Mouse (Mus musculus): ENCODE measurements at regions not wholly inside any gene's neighbourhood (a gene's known extent, or its start where the extent isn't known, plus 50 kb on each side); places are given as distances from the start of the nearest gene placed in this dataset.

GRCm38 (mm10) chr3:149444377-149444776 is 454.0 kb upstream of the Adgrl2 start:
- no peak for ATAC-seq (replicated peaks; ENCODE audit: low FRiP score, poor library complexity, severe bottlenecking)

GRCm38 (mm10) chr3:149441227-149441626 is 450.9 kb upstream of the Adgrl2 start:
- no peak for ATAC-seq (replicated peaks; ENCODE audit: low FRiP score, poor library complexity, severe bottlenecking)

- no peak for ATAC-seq (replicated peaks; ENCODE audit: low FRiP score, poor library complexity, severe bottlenecking)
Measured at GRCm38 (mm10) chr3:149437763-149438162, 447.4 kb upstream of the Adgrl2 start.

DNA sequence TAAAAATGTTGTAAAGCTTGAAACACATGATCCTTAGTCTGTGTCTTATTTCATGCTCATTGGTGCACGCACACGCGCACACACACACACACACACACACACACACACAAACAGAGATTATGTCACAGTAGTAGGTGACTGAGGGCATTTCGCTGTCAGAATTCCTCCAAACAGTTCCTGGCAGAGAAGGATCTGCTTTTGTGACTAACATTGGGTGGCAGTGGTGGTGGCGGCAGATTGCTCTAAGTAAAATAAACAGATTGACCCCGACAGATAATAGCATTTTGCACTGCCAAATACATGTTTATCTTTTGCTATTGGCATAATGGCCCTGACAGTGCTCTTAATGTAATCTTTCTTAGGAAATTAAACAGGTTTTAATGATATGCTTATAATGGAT is 446.6 kb upstream of the Adgrl2 start:
- ATAC-seq (replicated peaks; ENCODE audit: low FRiP score, poor library complexity, severe bottlenecking), result no peak

GRCm38 (mm10) chr3:149436420-149436819 is 446.1 kb upstream of the Adgrl2 start:
- ATAC-seq (replicated peaks; ENCODE audit: low FRiP score, poor library complexity, severe bottlenecking), result no peak

DNA sequence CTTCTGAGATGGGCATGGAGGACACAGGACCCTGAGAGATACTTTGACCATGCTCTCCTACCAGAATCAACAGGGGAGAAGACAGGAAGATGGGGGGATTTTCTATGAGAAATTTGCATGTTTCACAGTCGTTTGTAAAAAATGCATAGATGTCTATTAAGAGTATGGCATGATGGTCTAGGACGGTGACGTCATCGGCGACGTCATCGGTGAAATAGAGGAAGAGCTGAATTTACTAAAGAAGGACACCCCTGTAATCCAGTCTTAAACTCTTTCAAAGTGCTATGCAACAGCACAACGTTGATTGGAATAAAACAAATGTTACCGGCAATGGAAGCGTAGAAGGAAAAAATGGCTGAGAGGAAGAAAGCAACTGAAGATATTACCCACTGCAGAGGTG is 441.4 kb upstream of the Adgrl2 start:
- no peak for ATAC-seq (replicated peaks; ENCODE audit: low FRiP score, poor library complexity, severe bottlenecking)

GRCm38 (mm10) chr3:149426023-149426759 is 435.8 kb upstream of the Adgrl2 start:
- no peak for ATAC-seq (replicated peaks; ENCODE audit: low FRiP score, poor library complexity, severe bottlenecking)

GRCm38 (mm10) chr3:149424306-149424705 is 434.0 kb upstream of the Adgrl2 start:
- ATAC-seq (replicated peaks; ENCODE audit: low FRiP score, poor library complexity, severe bottlenecking), result no peak

DNA sequence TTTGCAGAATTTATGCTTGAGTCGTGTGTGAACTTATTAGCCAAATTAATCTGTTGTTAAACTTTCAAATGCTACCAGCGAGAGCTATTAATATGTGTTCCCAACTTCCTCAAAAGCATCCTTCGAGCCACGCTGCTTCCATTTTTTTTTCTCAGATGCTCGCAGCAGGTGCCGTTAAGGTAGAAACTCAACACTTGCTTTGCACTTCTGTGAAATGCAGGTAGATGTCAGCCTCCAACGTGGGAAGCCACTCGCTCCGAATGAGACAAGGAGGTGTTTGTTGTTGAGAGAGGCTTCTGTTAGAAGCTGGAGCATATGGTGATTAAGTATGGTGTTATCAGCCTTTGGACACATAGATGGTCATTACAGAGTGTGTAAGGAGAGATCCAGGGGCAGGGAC is 433.1 kb upstream of the Adgrl2 start:
- ATAC-seq (replicated peaks; ENCODE audit: low FRiP score, poor library complexity, severe bottlenecking), result no peak

GRCm38 (mm10) chr3:149415081-149415480 is 424.7 kb upstream of the Adgrl2 start:
- ATAC-seq (replicated peaks; ENCODE audit: low FRiP score, poor library complexity, severe bottlenecking), result no peak

DNA sequence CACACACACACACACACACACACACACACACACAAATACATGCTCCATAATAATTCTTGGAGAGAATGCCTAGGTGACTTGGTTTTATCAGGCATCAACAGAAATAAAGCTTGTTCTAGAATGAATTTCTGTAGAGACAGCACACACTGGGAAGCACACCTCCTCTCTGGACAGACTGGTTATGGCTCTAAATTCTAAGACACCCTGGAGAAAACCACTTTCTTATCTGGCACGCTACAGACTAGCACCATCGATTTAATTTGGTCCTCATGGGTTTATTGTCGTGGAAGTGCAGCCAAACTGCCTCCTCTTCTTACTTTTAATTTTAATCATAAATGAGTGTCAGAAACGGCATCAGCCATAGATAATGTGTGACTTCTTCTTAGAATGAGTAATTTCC is 422.8 kb upstream of the Adgrl2 start:
- ATAC-seq (replicated peaks; ENCODE audit: low FRiP score, poor library complexity, severe bottlenecking), result no peak

DNA sequence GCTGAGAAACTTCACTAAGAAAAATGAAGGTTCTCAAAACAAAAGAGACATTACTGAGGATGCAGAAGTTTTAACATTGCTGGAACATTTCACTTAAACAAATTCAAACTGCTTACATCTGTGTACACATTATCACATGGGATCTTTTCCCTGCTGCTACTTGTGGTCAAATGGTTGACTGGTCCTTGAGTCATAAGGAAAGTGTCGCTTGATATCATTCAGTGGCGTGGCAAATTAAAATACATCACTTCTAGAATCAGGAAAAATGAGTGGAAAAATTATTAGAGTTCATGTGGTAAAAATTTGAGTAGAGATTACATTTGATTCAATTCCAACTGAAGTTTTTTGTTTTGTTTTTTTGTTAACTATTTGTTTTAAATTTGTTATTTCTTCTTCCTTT is 420.2 kb upstream of the Adgrl2 start:
- ATAC-seq (replicated peaks; ENCODE audit: low FRiP score, poor library complexity, severe bottlenecking), result no peak

DNA sequence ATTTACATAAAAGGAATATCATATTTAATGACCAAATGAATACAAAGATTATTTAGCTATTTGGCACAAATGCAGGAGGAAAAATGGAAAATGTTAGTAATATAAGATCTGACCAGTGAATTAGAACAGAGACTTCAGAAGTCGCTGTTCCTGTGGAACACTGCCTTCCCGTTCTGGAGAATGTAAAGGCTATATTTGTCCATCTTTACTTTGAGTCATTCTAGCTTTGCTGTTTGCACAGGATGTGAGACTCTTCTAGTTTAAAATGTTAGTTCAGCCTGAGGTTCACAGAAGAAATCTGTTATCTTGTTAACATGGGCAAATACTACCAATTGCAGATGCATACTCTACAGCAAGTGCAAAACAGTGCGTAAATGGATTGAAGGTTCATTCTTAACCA is 418.5 kb upstream of the Adgrl2 start:
- ATAC-seq (replicated peaks; ENCODE audit: low FRiP score, poor library complexity, severe bottlenecking), result no peak

GRCm38 (mm10) chr3:149405872-149406271 is 415.5 kb upstream of the Adgrl2 start:
- no peak for ATAC-seq (replicated peaks; ENCODE audit: low FRiP score, poor library complexity, severe bottlenecking)

DNA sequence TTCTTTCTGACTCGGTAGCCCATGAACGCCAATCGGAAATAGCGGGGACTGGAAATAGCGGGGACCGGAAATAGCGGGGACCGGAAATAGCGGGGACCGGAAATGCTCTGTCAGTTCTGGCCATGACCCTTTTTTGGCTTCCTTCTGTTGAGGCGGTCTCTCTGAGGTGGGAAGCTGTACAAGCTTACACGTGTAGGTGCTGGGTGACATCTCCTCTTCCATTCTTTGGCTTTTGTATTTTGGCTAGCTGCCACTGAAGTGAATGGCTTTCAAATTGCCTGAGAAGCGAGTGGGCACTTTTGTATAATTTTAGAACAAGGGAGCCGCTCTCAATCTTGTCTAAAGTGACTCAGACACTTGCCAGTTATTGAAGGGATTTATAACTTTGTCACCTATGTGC is 414.3 kb upstream of the Adgrl2 start:
- ATAC-seq (replicated peaks; ENCODE audit: low FRiP score, poor library complexity, severe bottlenecking), result no peak

DNA sequence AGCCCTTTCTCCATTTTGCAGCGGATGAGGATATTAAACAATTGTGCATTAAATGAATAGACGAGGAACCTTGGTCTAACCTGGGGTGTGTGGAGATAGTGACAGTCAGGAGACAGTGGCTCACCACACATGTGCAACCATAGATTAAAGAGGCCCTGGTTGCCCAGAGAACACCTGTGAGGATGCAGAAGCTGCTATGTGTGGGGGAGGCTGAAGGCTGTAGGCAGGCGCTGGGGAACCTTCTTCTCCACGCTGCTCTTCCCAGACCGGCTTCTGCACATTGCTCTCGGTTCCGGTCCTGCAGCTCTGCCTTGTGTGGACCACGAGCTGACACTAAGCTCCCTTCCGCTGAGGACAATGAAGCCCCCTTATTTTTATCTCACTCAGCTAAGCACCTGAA is 412.1 kb upstream of the Adgrl2 start:
- no peak for ATAC-seq (replicated peaks; ENCODE audit: low FRiP score, poor library complexity, severe bottlenecking)

- ATAC-seq (replicated peaks; ENCODE audit: low FRiP score, poor library complexity, severe bottlenecking), result no peak
Measured at GRCm38 (mm10) chr3:149395082-149395481, 404.7 kb upstream of the Adgrl2 start.

DNA sequence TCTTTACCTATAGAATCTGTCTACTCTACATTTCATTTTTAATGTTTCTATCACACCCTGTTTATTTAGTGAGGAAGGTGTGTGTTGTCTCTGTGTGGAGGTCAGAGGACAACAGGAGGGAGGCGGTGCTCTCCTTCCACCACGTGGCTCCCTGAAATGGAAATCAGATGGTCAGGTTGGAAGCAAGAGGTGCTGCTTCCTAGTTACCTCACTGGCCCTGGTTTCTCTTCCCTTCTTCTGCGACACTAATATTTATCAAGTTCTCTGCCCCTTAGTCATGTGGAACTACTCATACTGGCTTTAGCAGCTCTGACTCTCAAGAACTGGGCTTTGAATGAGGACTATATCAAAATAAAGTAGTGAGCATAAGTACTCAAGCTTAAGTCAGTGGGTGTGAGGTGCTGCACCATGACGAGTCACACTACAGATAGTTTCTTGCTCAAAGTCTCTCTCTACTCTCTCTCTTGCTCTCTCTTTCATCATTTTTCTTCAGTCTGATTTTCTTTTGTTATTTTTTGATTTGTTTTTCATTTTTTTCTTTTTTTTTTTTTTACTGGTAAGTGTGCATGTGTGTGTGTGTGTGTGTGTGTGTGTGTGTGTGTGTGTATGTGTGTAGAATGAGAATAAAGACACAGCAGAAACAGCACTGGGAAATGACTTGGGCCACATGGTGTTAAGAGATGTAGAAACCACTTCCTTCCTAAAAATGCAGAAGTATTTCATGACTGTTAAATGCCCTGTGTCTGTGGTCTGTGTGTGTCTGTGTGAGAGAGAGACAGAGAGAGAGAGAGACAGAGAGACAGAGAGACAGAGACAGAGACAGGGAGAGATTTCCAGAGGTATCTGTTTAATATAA is 403.2 kb upstream of the Adgrl2 start:
- ATAC-seq (replicated peaks; ENCODE audit: low FRiP score, poor library complexity, severe bottlenecking), result no peak

- ATAC-seq (replicated peaks; ENCODE audit: low FRiP score, poor library complexity, severe bottlenecking), result no peak
Measured at GRCm38 (mm10) chr3:149392164-149392563, 401.8 kb upstream of the Adgrl2 start.

DNA sequence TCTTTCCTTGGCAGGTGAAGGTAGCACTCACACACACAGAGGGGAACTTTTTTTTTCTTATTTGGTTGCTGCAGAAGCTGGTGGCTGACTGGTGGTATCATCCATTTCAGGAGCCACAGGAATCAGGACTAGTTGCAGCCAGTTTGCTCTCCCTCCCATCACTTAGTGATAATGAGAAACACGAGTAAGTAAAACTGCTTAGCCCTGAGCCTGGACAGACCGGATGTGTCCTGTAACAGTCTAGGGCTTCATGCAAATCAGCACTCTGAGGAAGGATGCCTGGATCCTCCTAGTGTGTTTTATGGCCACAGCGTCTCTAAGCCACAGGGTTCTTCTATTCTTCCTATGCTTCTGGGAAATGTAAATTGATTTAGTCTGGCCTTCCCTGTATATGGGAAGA is 397.2 kb upstream of the Adgrl2 start:
- ATAC-seq (replicated peaks; ENCODE audit: low FRiP score, poor library complexity, severe bottlenecking), result no peak

DNA sequence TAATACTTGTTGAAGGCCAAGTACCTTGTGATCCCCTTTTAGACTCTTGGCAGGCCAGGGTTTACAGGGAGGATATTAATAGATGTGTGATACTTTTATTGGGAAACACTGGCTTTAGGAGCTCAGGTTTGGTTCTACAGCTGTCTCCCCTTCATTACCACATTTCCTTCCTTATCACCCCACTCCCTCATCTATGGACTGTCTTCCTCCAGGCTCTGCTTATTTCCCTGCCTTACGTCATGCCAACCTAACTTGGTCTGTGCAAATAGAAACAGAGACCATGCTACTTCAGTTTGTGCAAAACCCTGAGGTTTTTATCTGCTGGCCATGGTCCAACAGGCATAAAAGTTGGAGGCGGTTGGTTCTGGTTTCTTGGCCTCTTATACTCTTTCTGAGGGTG is 395.7 kb upstream of the Adgrl2 start:
- ATAC-seq (replicated peaks; ENCODE audit: low FRiP score, poor library complexity, severe bottlenecking), result no peak

Measured in erythroid progenitor cell, adult 5-6 weeks (primary cell).